Mouse (Mus musculus): ENCODE results near the gene Ier3.

- no peak for TF ChIP-seq CTCF (IDR thresholded peaks at IDR 0.05; ENCODE audit: borderline replicate concordance, insufficient read depth, low read depth, low read length)
- no peak for TF ChIP-seq POLR2A (IDR thresholded peaks at IDR 0.05; ENCODE audit: borderline replicate concordance, insufficient read depth, low read length)
Measured at GRCm38 (mm10) chr17:35859835-35860234, 38.4 kb downstream of the Ier3 start.
